Mouse (Mus musculus): ENCODE results near the gene Nol12. TPM values are rescaled to one million over a fixed set of nuclear protein-coding genes. Genes with fewer than 3 reads are reported as not detected.

Gene Nol12
- polyA plus RNA-seq, 1 experiment: 101 TPM

DNA sequence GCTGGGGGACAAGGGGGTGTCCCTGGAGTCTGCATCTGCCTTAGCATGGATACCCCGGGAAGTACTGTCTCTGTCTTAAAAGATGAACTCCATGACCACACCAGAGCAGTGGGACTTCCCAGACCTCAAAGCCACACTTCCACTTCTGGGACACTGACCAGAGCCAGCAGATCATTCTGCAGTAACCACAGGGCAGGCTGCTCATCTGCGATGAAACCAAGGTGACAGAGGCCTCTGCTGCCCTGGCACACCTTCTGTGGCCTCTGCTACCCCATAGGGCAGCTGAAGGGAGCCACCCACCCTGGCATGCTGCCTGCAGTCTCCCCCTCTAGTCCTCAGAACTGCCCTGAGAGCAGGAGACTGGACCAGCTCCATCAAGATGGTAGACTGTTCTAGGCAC lies 39.0 kb upstream of the Nol12 start:
- TF ChIP-seq E2F4 (IDR thresholded peaks at IDR 0.05; ENCODE audit: insufficient read depth) (no peak), MYOD1 (IDR thresholded peaks at IDR 0.05; ENCODE audit: control insufficient read depth in 1 of 3, insufficient read length in 2 of 3, low read depth in 2 of 3) (no peak), POLR2AphosphoS2 (IDR thresholded peaks at IDR 0.05; ENCODE audit: insufficient read length, low read depth) (peak; percentile 66), USF1 (IDR thresholded peaks at IDR 0.05; ENCODE audit: low read depth) (no peak), TCF12 (IDR thresholded peaks at IDR 0.05; ENCODE audit: insufficient read depth, poor library complexity, severe bottlenecking) (no peak), POLR2A (IDR thresholded peaks at IDR 0.05; ENCODE audit: insufficient read length, low read depth) (no peak), CEBPB (IDR thresholded peaks at IDR 0.05; ENCODE audit: insufficient read depth, poor library complexity, severe bottlenecking) (no peak)
- no peak overlapping the region for H3K4me2 ChIP-seq (ENCODE audit: low read depth)
- no peaks in the 10 kb centered on the region for H3K27me3 ChIP-seq (ENCODE audit: control insufficient read depth, insufficient read depth, insufficient read length)
- no peak overlapping the region for H3K4me3 ChIP-seq
- H3K36me3 ChIP-seq (ENCODE audit: control insufficient read depth, insufficient read depth): peaks cover 12% of the 10 kb centered on the region
- H3K79me2 ChIP-seq (ENCODE audit: control insufficient read depth, insufficient read depth): no peaks in the 10 kb centered on the region
- H3ac ChIP-seq (ENCODE audit: control insufficient read depth, insufficient read length): no peak overlapping the region

DNA sequence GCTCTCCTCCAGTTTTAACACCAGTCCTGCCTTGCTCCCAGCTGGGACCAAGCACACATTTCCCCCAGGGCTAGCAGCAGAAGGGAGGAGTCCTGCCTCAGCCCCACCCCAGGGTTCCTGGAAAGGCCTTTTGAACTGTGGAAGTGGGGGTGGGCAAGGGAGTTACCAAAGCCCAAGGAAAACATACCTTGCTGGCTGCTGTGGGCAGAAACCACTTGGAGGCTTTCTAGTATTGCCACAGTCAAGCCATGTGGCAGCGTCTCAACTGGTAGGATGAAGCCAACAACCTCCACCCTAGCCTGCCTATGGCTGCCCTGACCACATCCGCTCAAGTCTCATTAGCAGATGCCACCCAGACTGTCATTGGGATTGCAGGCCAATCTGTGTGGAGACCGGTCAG lies 38.6 kb upstream of the Nol12 start:
- Histone ChIP-seq H3K27me3 (ENCODE audit: control insufficient read depth, insufficient read depth, insufficient read length) (no peaks in the 10 kb centered on the region), H3ac (ENCODE audit: control insufficient read depth, insufficient read length) (no peak overlapping the region), H3K36me3 (ENCODE audit: control insufficient read depth, insufficient read depth) (peaks cover 10% of the 10 kb centered on the region), H3K4me2 (ENCODE audit: low read depth) (no peak overlapping the region), H3K79me2 (ENCODE audit: control insufficient read depth, insufficient read depth) (no peaks in the 10 kb centered on the region), H3K4me3 (no peak overlapping the region)
- no peak for TF ChIP-seq MYOG (IDR thresholded peaks at IDR 0.05; ENCODE audit: control insufficient read depth in 1 of 3, insufficient read depth in 1 of 3, insufficient read length in 2 of 3, low read depth in 2 of 3)
- no peak for TF ChIP-seq TCF3 (IDR thresholded peaks at IDR 0.05; ENCODE audit: insufficient read length, low read depth)
- no peak for TF ChIP-seq POLR2A (IDR thresholded peaks at IDR 0.05; ENCODE audit: insufficient read length, low read depth)
- no peak for TF ChIP-seq MYOD1 (IDR thresholded peaks at IDR 0.05; ENCODE audit: control insufficient read depth in 1 of 3, insufficient read length in 2 of 3, low read depth in 2 of 3)
- no peak for TF ChIP-seq USF1 (IDR thresholded peaks at IDR 0.05; ENCODE audit: low read depth)
- TF ChIP-seq POLR2AphosphoS2 (IDR thresholded peaks at IDR 0.05; ENCODE audit: insufficient read length, low read depth): no peak
- TF ChIP-seq CEBPB (IDR thresholded peaks at IDR 0.05; ENCODE audit: insufficient read depth, poor library complexity, severe bottlenecking): no peak
- no peak for TF ChIP-seq E2F4 (IDR thresholded peaks at IDR 0.05; ENCODE audit: insufficient read depth)

DNA sequence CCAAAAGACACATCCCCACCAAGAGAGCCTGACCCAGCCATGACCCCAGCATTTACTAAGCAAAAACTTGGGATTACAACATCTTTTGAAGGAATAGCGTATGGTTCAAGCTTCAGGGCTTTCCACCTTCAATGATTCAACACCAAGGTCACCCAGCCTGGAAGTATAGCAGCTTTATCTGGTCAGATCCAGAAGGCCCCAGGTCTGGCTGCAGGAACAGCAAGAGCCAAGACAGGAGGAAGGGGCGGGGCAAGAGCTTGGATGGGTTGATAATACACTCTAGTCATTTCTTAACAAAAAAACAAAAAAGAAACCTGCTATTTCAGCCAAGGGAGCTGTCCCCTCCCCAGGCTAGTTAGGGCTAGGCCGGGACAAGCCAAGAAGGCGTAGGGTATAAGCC lies 37.2 kb upstream of the Nol12 start:
- H3K4me2 ChIP-seq (ENCODE audit: low read depth): no peak overlapping the region
- no peaks in the 10 kb centered on the region for H3K27me3 ChIP-seq (ENCODE audit: control insufficient read depth, insufficient read depth, insufficient read length)
- no peak overlapping the region for H3ac ChIP-seq (ENCODE audit: control insufficient read depth, insufficient read length)
- peaks cover 6% of the 10 kb centered on the region for H3K36me3 ChIP-seq (ENCODE audit: control insufficient read depth, insufficient read depth)
- TF ChIP-seq TCF3 (IDR thresholded peaks at IDR 0.05; ENCODE audit: insufficient read length, low read depth) (no peak), MAX (IDR thresholded peaks at IDR 0.05; ENCODE audit: low read depth) (no peak), SRF (IDR thresholded peaks at IDR 0.05; ENCODE audit: control insufficient read depth, insufficient read length, low read depth) (no peak), MYOD1 (IDR thresholded peaks at IDR 0.05; ENCODE audit: control insufficient read depth in 1 of 3, insufficient read length in 2 of 3, low read depth in 2 of 3) (no peak), CEBPB (IDR thresholded peaks at IDR 0.05; ENCODE audit: insufficient read depth, poor library complexity, severe bottlenecking) (no peak), POLR2A (IDR thresholded peaks at IDR 0.05; ENCODE audit: insufficient read length, low read depth) (no peak), MYOG (IDR thresholded peaks at IDR 0.05; ENCODE audit: control insufficient read depth in 1 of 3, insufficient read depth in 1 of 3, insufficient read length in 2 of 3, low read depth in 2 of 3) (no peak), USF1 (IDR thresholded peaks at IDR 0.05; ENCODE audit: low read depth) (no peak), TCF12 (IDR thresholded peaks at IDR 0.05; ENCODE audit: insufficient read depth, poor library complexity, severe bottlenecking) (no peak), E2F4 (IDR thresholded peaks at IDR 0.05; ENCODE audit: insufficient read depth) (no peak), POLR2AphosphoS2 (IDR thresholded peaks at IDR 0.05; ENCODE audit: insufficient read length, low read depth) (no peak), REST (IDR thresholded peaks at IDR 0.05; ENCODE audit: insufficient read depth, insufficient read length) (no peak)
- no peak overlapping the region for H3K4me3 ChIP-seq
- H3K79me2 ChIP-seq (ENCODE audit: control insufficient read depth, insufficient read depth): no peaks in the 10 kb centered on the region

DNA sequence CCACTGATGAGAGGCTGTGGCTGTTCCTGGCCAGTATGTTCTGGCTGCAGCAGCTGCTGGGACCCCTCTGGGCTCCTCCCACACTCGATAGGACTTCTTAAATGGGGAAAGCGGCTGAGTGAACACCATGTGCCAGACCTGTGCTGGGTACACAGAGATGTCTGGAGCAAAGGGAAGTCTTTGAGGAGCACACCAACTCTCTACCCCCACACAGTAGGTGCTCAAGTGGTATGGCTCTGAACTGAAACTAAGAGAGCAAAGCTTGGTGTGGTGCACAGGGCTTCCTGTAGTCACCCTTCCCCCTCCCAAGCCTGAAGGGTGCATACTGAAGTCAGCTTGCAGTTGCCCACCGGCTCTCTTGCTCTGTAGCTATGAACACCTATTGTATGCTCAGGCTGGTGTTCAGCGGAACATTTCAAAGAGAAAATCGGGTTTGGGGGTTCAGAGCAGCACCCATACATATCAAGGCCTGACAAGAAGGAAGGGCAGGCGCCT lies 36.2 kb upstream of the Nol12 start:
- no peaks in the 10 kb centered on the region for H3K79me2 ChIP-seq (ENCODE audit: control insufficient read depth, insufficient read depth)
- no peak overlapping the region for H3K4me2 ChIP-seq (ENCODE audit: low read depth)
- no peak overlapping the region for H3ac ChIP-seq (ENCODE audit: control insufficient read depth, insufficient read length)
- peak overlapping the region; percentile 49 for H3K4me3 ChIP-seq
- H3K36me3 ChIP-seq (ENCODE audit: control insufficient read depth, insufficient read depth): no peaks in the 10 kb centered on the region
- TF ChIP-seq MYOD1 (IDR thresholded peaks at IDR 0.05; ENCODE audit: control insufficient read depth in 1 of 3, insufficient read length in 2 of 3, low read depth in 2 of 3) (no peak), POLR2AphosphoS2 (IDR thresholded peaks at IDR 0.05; ENCODE audit: insufficient read length, low read depth) (no peak), MAX (IDR thresholded peaks at IDR 0.05; ENCODE audit: low read depth) (no peak), USF1 (IDR thresholded peaks at IDR 0.05; ENCODE audit: low read depth) (no peak), MYOG (IDR thresholded peaks at IDR 0.05; ENCODE audit: control insufficient read depth in 1 of 3, insufficient read depth in 1 of 3, insufficient read length in 2 of 3, low read depth in 2 of 3) (no peak), POLR2A (IDR thresholded peaks at IDR 0.05; ENCODE audit: insufficient read length, low read depth) (no peak), TCF3 (IDR thresholded peaks at IDR 0.05; ENCODE audit: insufficient read length, low read depth) (no peak), TCF12 (IDR thresholded peaks at IDR 0.05; ENCODE audit: insufficient read depth, poor library complexity, severe bottlenecking) (no peak), CEBPB (IDR thresholded peaks at IDR 0.05; ENCODE audit: insufficient read depth, poor library complexity, severe bottlenecking) (no peak), REST (IDR thresholded peaks at IDR 0.05; ENCODE audit: insufficient read depth, insufficient read length) (no peak), SRF (IDR thresholded peaks at IDR 0.05; ENCODE audit: control insufficient read depth, insufficient read length, low read depth) (no peak), E2F4 (IDR thresholded peaks at IDR 0.05; ENCODE audit: insufficient read depth) (no peak)
- no peaks in the 10 kb centered on the region for H3K27me3 ChIP-seq (ENCODE audit: control insufficient read depth, insufficient read depth, insufficient read length)

DNA sequence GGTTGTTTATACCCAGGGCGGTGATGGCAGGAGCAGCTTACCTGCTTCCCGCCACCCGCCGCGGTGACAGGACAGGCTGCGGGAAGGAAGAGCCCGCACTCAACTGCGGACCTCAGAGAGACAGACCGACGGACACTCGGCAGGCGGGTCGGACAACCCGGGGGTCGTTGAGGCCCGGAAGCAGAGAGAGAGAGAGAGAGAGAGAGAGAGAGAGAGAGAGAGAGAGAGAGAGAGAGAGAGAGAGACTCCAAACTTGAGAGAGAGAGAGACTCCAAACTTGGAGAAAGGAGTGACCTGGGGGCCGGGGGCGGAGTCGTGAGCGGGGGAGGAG lies 35.4 kb upstream of the Nol12 start, which contains the start of gene Gm49510:
Gm49510 (plus strand) TSS at position 259 of the 331 bp plus-strand sequence.
- H3K36me3 ChIP-seq (ENCODE audit: control insufficient read depth, insufficient read depth): no peaks in the 10 kb centered on the region
- peak within 1 kb of the TSS; percentile 99 for H3K4me2 ChIP-seq (ENCODE audit: low read depth)
- no peaks in the 10 kb centered on the region for H3K27me3 ChIP-seq (ENCODE audit: control insufficient read depth, insufficient read depth, insufficient read length)
- no peaks in the 10 kb centered on the region for H3K79me2 ChIP-seq (ENCODE audit: control insufficient read depth, insufficient read depth)
- TF ChIP-seq POLR2A (IDR thresholded peaks at IDR 0.05; ENCODE audit: insufficient read length, low read depth): no peak
- no peak for TF ChIP-seq USF1 (IDR thresholded peaks at IDR 0.05; ENCODE audit: low read depth)
- no peak for TF ChIP-seq SRF (IDR thresholded peaks at IDR 0.05; ENCODE audit: control insufficient read depth, insufficient read length, low read depth)
- no peak for TF ChIP-seq TCF3 (IDR thresholded peaks at IDR 0.05; ENCODE audit: insufficient read length, low read depth)
- TF ChIP-seq MYOD1 (IDR thresholded peaks at IDR 0.05; ENCODE audit: control insufficient read depth in 1 of 3, insufficient read length in 2 of 3, low read depth in 2 of 3): no peak
- no peak for TF ChIP-seq MAX (IDR thresholded peaks at IDR 0.05; ENCODE audit: low read depth)
- no peak for TF ChIP-seq CEBPB (IDR thresholded peaks at IDR 0.05; ENCODE audit: insufficient read depth, poor library complexity, severe bottlenecking)
- no peak for TF ChIP-seq E2F4 (IDR thresholded peaks at IDR 0.05; ENCODE audit: insufficient read depth)
- no peak for TF ChIP-seq MYOG (IDR thresholded peaks at IDR 0.05; ENCODE audit: control insufficient read depth in 1 of 3, insufficient read depth in 1 of 3, insufficient read length in 2 of 3, low read depth in 2 of 3)
- no peak for TF ChIP-seq REST (IDR thresholded peaks at IDR 0.05; ENCODE audit: insufficient read depth, insufficient read length)
- no peak for TF ChIP-seq TCF12 (IDR thresholded peaks at IDR 0.05; ENCODE audit: insufficient read depth, poor library complexity, severe bottlenecking)
- TF ChIP-seq POLR2AphosphoS2 (IDR thresholded peaks at IDR 0.05; ENCODE audit: insufficient read length, low read depth): no peak
- peak within 1 kb of the TSS; percentile 49 for H3K4me3 ChIP-seq
- peak within 1 kb of the TSS; percentile 21 for H3ac ChIP-seq (ENCODE audit: control insufficient read depth, insufficient read length)
